Mouse (Mus musculus) spleen, adult 12 weeks (tissue): ENCODE data around the gene Armc12.

Source experiments
- DNase-seq: peaks from one replicate; pipeline ENCODE4 v3.0.0; 2022; ENCODE audit warnings: low spot score

The Armc12 gene

DNA sequence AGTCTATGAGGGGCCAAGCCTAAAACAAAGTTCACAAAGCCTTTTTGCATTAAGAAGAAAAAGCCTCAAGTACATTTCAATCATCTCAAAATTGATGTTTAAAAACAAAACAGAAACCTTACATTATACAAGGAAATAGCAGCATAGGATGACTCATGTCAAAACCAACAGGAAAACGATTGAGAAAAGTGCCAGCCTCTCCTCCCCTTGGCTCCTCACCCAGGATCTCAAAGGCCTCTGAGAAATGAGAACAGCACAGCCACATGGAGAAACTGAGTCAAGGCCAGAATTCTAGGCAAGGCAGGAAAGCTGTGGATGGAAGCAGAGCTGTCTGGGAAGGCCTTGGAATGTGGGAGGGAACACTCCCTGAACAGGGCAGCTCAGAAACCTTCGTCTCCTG is 58.0 kb downstream of the Armc12 start:
- DNase-seq, result no peak
